Comparison of ENCODE assay signal across 8 mouse cellular contexts in genomic region chr5:54796953-54797450, GRCm38 (mm10).
A peak's percentile ranks its signal among the peaks of the same experiment; 100 is the strongest.
DNase-seq lines count a peak whose midpoint lies in the region; ATAC-seq and TF ChIP-seq lines count a peak whose summit lies in the region.

No protein-coding gene starts in this region.

- no peak for TF ChIP-seq EP300 in heart, adult 2 months (IDR thresholded peaks at IDR 0.05; ENCODE audit: insufficient read depth, low read depth, low read length)

- H3K4me3 ChIP-seq in heart, adult 2 months, result no peak overlapping the region
- H3K4me3 ChIP-seq in liver, adult 2 months (ENCODE audit: insufficient read depth, low read depth, low read length), result no peak overlapping the region

- DNase-seq in heart, adult 2 months, result no peak
- DNase-seq in heart, adult 9 months (ENCODE audit: low spot score in 2 of 2), result no peak
- DNase-seq in cerebellum, adult 8-10 months, result peak; percentile 11
- peak; percentile 50 to 91 for DNase-seq in frontal cortex, adult 2 months (ENCODE audit: extremely low spot score in 1 of 2, low spot score in 1 of 2)
- DNase-seq in kidney, postnatal 10 days, result peak; percentile 51
- DNase-seq in liver, adult 2 months (ENCODE audit: extremely low read depth, low read depth, low spot score), result peak; percentile 3
- DNase-seq in retina, postnatal 7 days (ENCODE audit: low read depth, low spot score), result peak; percentile 35

- H3K79me2 ChIP-seq in heart, adult 2 months (replicated peaks; ENCODE audit: control insufficient read depth, insufficient read depth, low read length), result no peaks in the 10 kb centered on the region
- H3K79me2 ChIP-seq in liver, adult 2 months (ENCODE audit: control insufficient read depth, insufficient read depth, low read length), result no peaks in the 10 kb centered on the region

- intact Hi-C loops in heart, adult 2 months (cut with DNase I), result loop anchor here (5.0 kb wide), 1 partner anchor 540 kb away; no protein-coding TSS in a partner anchor

- no peaks in the 10 kb centered on the region for H3K4me1 ChIP-seq in heart, adult 2 months (ENCODE audit: control insufficient read depth, insufficient read depth, low read length)
- no peaks in the 10 kb centered on the region for H3K4me1 ChIP-seq in liver, adult 2 months (ENCODE audit: control insufficient read depth, insufficient read depth, low read length)

- WGBS in heart, adult 2 months, result 49% methylated on average over 6 of the region's 6 CpGs
- WGBS in liver, adult 2 months, result 51% methylated on average over 6 of the region's 6 CpGs

- peak; percentile 75 for TF ChIP-seq CTCF in heart, adult 2 months (IDR thresholded peaks at IDR 0.05)
- TF ChIP-seq CTCF in liver, adult 2 months (IDR thresholded peaks at IDR 0.05; ENCODE audit: low read depth, low read length), result no peak

- no peak overlapping the region for H3K27ac ChIP-seq in heart, adult 2 months
- no peak overlapping the region for H3K27ac ChIP-seq in liver, adult 2 months (replicated peaks; ENCODE audit: insufficient read depth, low read depth, low read length)

- no peak for TF ChIP-seq POLR2A in heart, adult 2 months (IDR thresholded peaks at IDR 0.05; ENCODE audit: insufficient read depth, low read depth, low read length)
- TF ChIP-seq POLR2A in liver, adult 2 months (IDR thresholded peaks at IDR 0.05; ENCODE audit: extremely low read depth, insufficient read depth, low read length), result no peak

- H3K9ac ChIP-seq in heart, adult 2 months (ENCODE audit: low read depth, low read length), result no peak overlapping the region
- H3K9ac ChIP-seq in liver, adult 2 months (ENCODE audit: low read depth, low read length), result no peak overlapping the region

- H3K36me3 ChIP-seq in heart, adult 2 months (ENCODE audit: control insufficient read depth, insufficient read depth, low read length), result no peaks in the 10 kb centered on the region
- no peaks in the 10 kb centered on the region for H3K36me3 ChIP-seq in liver, adult 2 months (ENCODE audit: control insufficient read depth, insufficient read depth, low read length)

- no peaks in the 10 kb centered on the region for H3K27me3 ChIP-seq in heart, adult 2 months (ENCODE audit: control insufficient read depth, insufficient read depth, low read length)
- H3K27me3 ChIP-seq in liver, adult 2 months (ENCODE audit: control insufficient read depth, insufficient read depth, low read length), result no peaks in the 10 kb centered on the region

- ATAC-seq in granulocyte monocyte progenitor cell, adult 5-6 weeks (replicated peaks; ENCODE audit: poor library complexity, severe bottlenecking), result no peak

Comparison
In these comparisons a context has a peak if more than half of its experiments do, and no peak if none do; other contexts are left out.
1. DNase-seq: peak in cerebellum, adult 8-10 months (single experiment), frontal cortex, adult 2 months (2 of 2), kidney, postnatal 10 days (single experiment), liver, adult 2 months (single experiment) and retina, postnatal 7 days (single experiment); none in heart, adult 2 months (0 of 2) and heart, adult 9 months (0 of 2).